Mouse (Mus musculus) natural killer cell, adult 2 months (primary cell): ENCODE measurements around the gene Pard3.
A peak's percentile ranks its signal among the peaks of the same experiment; 100 is the strongest.

Experiments used
- DNase-seq, 2 experiments: peaks; one replicate each; pipeline ENCODE4 v3.0.0; 2022; ENCODE audit warnings: low spot score in 2 of 2

Gene Pard3

GRCm38 (mm10) chr8:127499720-127500114, 436.0 kb downstream of the Pard3 start:
- DNase-seq = no peak

- peak; percentile 23 to 28 for DNase-seq
These were observed 436.5 kb downstream of the Pard3 start for GRCm38 (mm10) chr8:127500206-127500605.

GRCm38 (mm10) chr8:127501756-127502155, 438.1 kb downstream of the Pard3 start:
- no peak for DNase-seq

- no peak for DNase-seq
These were observed 441.6 kb downstream of the Pard3 start for GRCm38 (mm10) chr8:127505286-127505685.

GRCm38 (mm10) chr8:127506336-127506735, 442.6 kb downstream of the Pard3 start:
- DNase-seq = no peak

- DNase-seq = no peak
These were observed 447.6 kb downstream of the Pard3 start for GRCm38 (mm10) chr8:127511341-127511740.

GRCm38 (mm10) chr8:127512001-127512573, 448.4 kb downstream of the Pard3 start:
- no peak for DNase-seq

GRCm38 (mm10) chr8:127512580-127512979, 448.9 kb downstream of the Pard3 start:
- no peak for DNase-seq

GRCm38 (mm10) chr8:127514810-127515735, 451.4 kb downstream of the Pard3 start:
- DNase-seq = no peak

GRCm38 (mm10) chr8:127516043-127516442, 452.4 kb downstream of the Pard3 start:
- no peak for DNase-seq

GRCm38 (mm10) chr8:127525673-127526072, 462.0 kb downstream of the Pard3 start:
- no peak for DNase-seq

- no peak for DNase-seq
These were observed 464.6 kb downstream of the Pard3 start for GRCm38 (mm10) chr8:127528315-127528714.

GRCm38 (mm10) chr8:127529746-127530145, 466.1 kb downstream of the Pard3 start:
- no peak for DNase-seq

- no peak for DNase-seq
These were observed 468.2 kb downstream of the Pard3 start for GRCm38 (mm10) chr8:127531866-127532265.

GRCm38 (mm10) chr8:127534789-127535188, 471.1 kb downstream of the Pard3 start:
- no peak for DNase-seq

- no peak for DNase-seq
These were observed 471.6 kb downstream of the Pard3 start for GRCm38 (mm10) chr8:127535192-127535845.

- no peak for DNase-seq
These were observed 472.1 kb downstream of the Pard3 start for GRCm38 (mm10) chr8:127535846-127536220.

- DNase-seq = no peak
These were observed 476.1 kb downstream of the Pard3 start for GRCm38 (mm10) chr8:127539803-127540202.

- DNase-seq = no peak
These were observed 476.6 kb downstream of the Pard3 start for GRCm38 (mm10) chr8:127540273-127540672.

- no peak for DNase-seq
These were observed 478.5 kb downstream of the Pard3 start for GRCm38 (mm10) chr8:127542162-127542561.

- no peak for DNase-seq
These were observed 480.0 kb downstream of the Pard3 start for GRCm38 (mm10) chr8:127543676-127544075.

GRCm38 (mm10) chr8:127546161-127546560, 482.5 kb downstream of the Pard3 start:
- DNase-seq = no peak

GRCm38 (mm10) chr8:127550928-127551327, 487.2 kb downstream of the Pard3 start:
- no peak for DNase-seq
